Mouse (Mus musculus): ENCODE results near the gene Entpd6. TPM values are rescaled to one million over a fixed set of nuclear protein-coding genes. Genes with fewer than 3 reads are reported as not detected.
A peak's percentile ranks its signal among the peaks of the same experiment; 100 is the strongest.

The Entpd6 gene
- polyA plus RNA-seq, 1 experiment from 2014 or later = 30.5 TPM

- H3K4me3 ChIP-seq (ENCODE audit: low read depth, low read length) = no peak overlapping the region
- WGBS = 77% methylated on average over 8 of the region's 8 CpGs
- no peak overlapping the region for H3K4me2 ChIP-seq (ENCODE audit: low read length)
- ATAC-seq (replicated peaks; ENCODE audit: low FRiP score, low TSS enrichment, low read depth) = no peak
- H3K4me1 ChIP-seq (replicated peaks; ENCODE audit: control insufficient read depth, insufficient read depth, low read length) = peaks cover 11% of the 10 kb centered on the region; the same call in 1 of the 2 replicates
- no peaks in the 10 kb centered on the region for H3K27me3 ChIP-seq (replicated peaks; ENCODE audit: control insufficient read depth, insufficient read depth, low read length)
- H3K9me3 ChIP-seq (ENCODE audit: control insufficient read depth, low read length) = no peaks in the 10 kb centered on the region
- H3K36me3 ChIP-seq (ENCODE audit: control insufficient read depth, insufficient read depth, low read length) = peaks cover 17% of the 10 kb centered on the region; the same call in 1 of the 2 replicates
- H3K27ac ChIP-seq (ENCODE audit: low read depth) = peak overlapping the region; percentile 24; the same call in 1 of the 2 replicates
- no peak overlapping the region for H3K9ac ChIP-seq (ENCODE audit: low read length)
- DNase-seq (ENCODE audit: low spot score) = no peak
Observed at GRCm38 (mm10) chr2:150771996-150772395, 23.2 kb downstream of the Entpd6 start.

- Histone ChIP-seq H3K27me3 (replicated peaks; ENCODE audit: control insufficient read depth, insufficient read depth, low read length) (no peaks in the 10 kb centered on the region), H3K36me3 (ENCODE audit: control insufficient read depth, insufficient read depth, low read length) (peaks cover 11% of the 10 kb centered on the region; the same call in 1 of the 2 replicates), H3K4me2 (ENCODE audit: low read length) (no peak overlapping the region), H3K4me3 (ENCODE audit: low read depth, low read length) (no peak overlapping the region), H3K9me3 (ENCODE audit: control insufficient read depth, low read length) (no peaks in the 10 kb centered on the region), H3K9ac (ENCODE audit: low read length) (no peak overlapping the region), H3K27ac (ENCODE audit: low read depth) (no peak overlapping the region), H3K4me1 (replicated peaks; ENCODE audit: control insufficient read depth, insufficient read depth, low read length) (peaks cover 11% of the 10 kb centered on the region; the same call in 1 of the 2 replicates)
- ATAC-seq (replicated peaks; ENCODE audit: low FRiP score, low TSS enrichment, low read depth) = no peak
- no peak for DNase-seq (ENCODE audit: low spot score)
- 78% methylated on average over 10 of the region's 10 CpGs for WGBS
Observed at GRCm38 (mm10) chr2:150772466-150773119, 23.8 kb downstream of the Entpd6 start.

GRCm38 (mm10) chr2:150782801-150783200, 34.0 kb downstream of the Entpd6 start:
- Histone ChIP-seq H3K4me3 (ENCODE audit: low read depth, low read length) (no peak overlapping the region), H3K9me3 (ENCODE audit: control insufficient read depth, low read length) (no peaks in the 10 kb centered on the region), H3K27ac (ENCODE audit: low read depth) (no peak overlapping the region), H3K4me2 (ENCODE audit: low read length) (no peak overlapping the region), H3K4me1 (replicated peaks; ENCODE audit: control insufficient read depth, insufficient read depth, low read length) (peaks cover 5% of the 10 kb centered on the region; the same call in 1 of the 2 replicates), H3K9ac (ENCODE audit: low read length) (no peak overlapping the region), H3K27me3 (replicated peaks; ENCODE audit: control insufficient read depth, insufficient read depth, low read length) (no peaks in the 10 kb centered on the region), H3K36me3 (ENCODE audit: control insufficient read depth, insufficient read depth, low read length) (no peaks in the 10 kb centered on the region)
- 80% methylated on average over 2 of the region's 2 CpGs for WGBS
- DNase-seq (ENCODE audit: low spot score) (no peak), ATAC-seq (replicated peaks; ENCODE audit: low FRiP score, low TSS enrichment, low read depth) (no peak)

- DNase-seq (ENCODE audit: low spot score) (peak; percentile 92), ATAC-seq (replicated peaks; ENCODE audit: low FRiP score, low TSS enrichment, low read depth) (peak; percentile 95)
- peaks cover 4% of the 10 kb centered on the region; the same call in 1 of the 2 replicates for H3K36me3 ChIP-seq (ENCODE audit: control insufficient read depth, insufficient read depth, low read length)
- peak within 1 kb of the TSS; percentile 88 for H3K4me3 ChIP-seq (ENCODE audit: low read depth, low read length)
- H3K27ac ChIP-seq (ENCODE audit: low read depth) = peak within 1 kb of the TSS; percentile 75
- no peaks in the 10 kb centered on the region for H3K27me3 ChIP-seq (replicated peaks; ENCODE audit: control insufficient read depth, insufficient read depth, low read length)
- 1% methylated on average over 53 of the region's 58 CpGs for WGBS
- H3K9me3 ChIP-seq (ENCODE audit: control insufficient read depth, low read length) = no peaks in the 10 kb centered on the region
- peaks cover 13% of the 10 kb centered on the region; the same call in 1 of the 2 replicates for H3K4me1 ChIP-seq (replicated peaks; ENCODE audit: control insufficient read depth, insufficient read depth, low read length)
- H3K4me2 ChIP-seq (ENCODE audit: low read length) = peak within 1 kb of the TSS; percentile 65
- peak within 1 kb of the TSS; percentile 61 for H3K9ac ChIP-seq (ENCODE audit: low read length)
Observed at GRCm38 (mm10) chr2:150786251-150787180, 37.7 kb downstream of the Entpd6 start, which contains the start of gene Pygb. Pygb (plus strand) TSS chr2:150786735.

GRCm38 (mm10) chr2:150787234-150787771, 38.5 kb downstream of the Entpd6 start:
- peak overlapping the region; percentile 88 for H3K4me3 ChIP-seq (ENCODE audit: low read depth, low read length)
- H3K4me2 ChIP-seq (ENCODE audit: low read length) = peak overlapping the region; percentile 65
- peak; percentile 71 for DNase-seq (ENCODE audit: low spot score)
- no peaks in the 10 kb centered on the region for H3K9me3 ChIP-seq (ENCODE audit: control insufficient read depth, low read length)
- peak overlapping the region; percentile 61 for H3K9ac ChIP-seq (ENCODE audit: low read length)
- H3K36me3 ChIP-seq (ENCODE audit: control insufficient read depth, insufficient read depth, low read length) = peaks cover 7% of the 10 kb centered on the region; the same call in 1 of the 2 replicates
- peak overlapping the region; percentile 75; the same call in 1 of the 2 replicates for H3K27ac ChIP-seq (ENCODE audit: low read depth)
- H3K27me3 ChIP-seq (replicated peaks; ENCODE audit: control insufficient read depth, insufficient read depth, low read length) = no peaks in the 10 kb centered on the region
- peak; percentile 44 for ATAC-seq (replicated peaks; ENCODE audit: low FRiP score, low TSS enrichment, low read depth)
- H3K4me1 ChIP-seq (replicated peaks; ENCODE audit: control insufficient read depth, insufficient read depth, low read length) = peaks cover 13% of the 10 kb centered on the region; the same call in 1 of the 2 replicates
- WGBS = 1% methylated on average over 23 of the region's 23 CpGs

- Histone ChIP-seq H3K36me3 (ENCODE audit: control insufficient read depth, insufficient read depth, low read length) (peaks cover 19% of the 10 kb centered on the region), H3K9ac (ENCODE audit: low read length) (no peak overlapping the region), H3K27ac (ENCODE audit: low read depth) (no peak overlapping the region), H3K4me3 (ENCODE audit: low read depth, low read length) (peak overlapping the region; percentile 1; the same call in 1 of the 2 replicates), H3K9me3 (ENCODE audit: control insufficient read depth, low read length) (no peaks in the 10 kb centered on the region), H3K27me3 (replicated peaks; ENCODE audit: control insufficient read depth, insufficient read depth, low read length) (no peaks in the 10 kb centered on the region), H3K4me1 (replicated peaks; ENCODE audit: control insufficient read depth, insufficient read depth, low read length) (peaks cover 13% of the 10 kb centered on the region; the same call in 1 of the 2 replicates), H3K4me2 (ENCODE audit: low read length) (peak overlapping the region; percentile 65)
- DNase-seq (ENCODE audit: low spot score) (no peak), ATAC-seq (replicated peaks; ENCODE audit: low FRiP score, low TSS enrichment, low read depth) (no peak)
- WGBS = 50% methylated on average over 4 of the region's 4 CpGs
Observed at GRCm38 (mm10) chr2:150788768-150789550, 40.1 kb downstream of the Entpd6 start.

- WGBS = 57% methylated on average over 4 of the region's 4 CpGs
- no peak for ATAC-seq (replicated peaks; ENCODE audit: low FRiP score, low TSS enrichment, low read depth)
Observed at GRCm38 (mm10) chr2:150793320-150793719, 44.5 kb downstream of the Entpd6 start.

More at GRCm38 (mm10) chr2:150793320-150793719, 44.5 kb downstream of the Entpd6 start:
- DNase-seq (ENCODE audit: low spot score) = no peak
- Histone ChIP-seq H3K27me3 (replicated peaks; ENCODE audit: control insufficient read depth, insufficient read depth, low read length) (no peaks in the 10 kb centered on the region), H3K4me2 (ENCODE audit: low read length) (no peak overlapping the region), H3K9me3 (ENCODE audit: control insufficient read depth, low read length) (no peaks in the 10 kb centered on the region), H3K27ac (ENCODE audit: low read depth) (no peak overlapping the region), H3K4me1 (replicated peaks; ENCODE audit: control insufficient read depth, insufficient read depth, low read length) (peaks cover 8% of the 10 kb centered on the region; the same call in 1 of the 2 replicates), H3K9ac (ENCODE audit: low read length) (no peak overlapping the region), H3K36me3 (ENCODE audit: control insufficient read depth, insufficient read depth, low read length) (peaks cover 49% of the 10 kb centered on the region), H3K4me3 (ENCODE audit: low read depth, low read length) (no peak overlapping the region)
